Mouse (Mus musculus): ENCODE results near the gene Ppp4c.

The Ppp4c gene

DNA sequence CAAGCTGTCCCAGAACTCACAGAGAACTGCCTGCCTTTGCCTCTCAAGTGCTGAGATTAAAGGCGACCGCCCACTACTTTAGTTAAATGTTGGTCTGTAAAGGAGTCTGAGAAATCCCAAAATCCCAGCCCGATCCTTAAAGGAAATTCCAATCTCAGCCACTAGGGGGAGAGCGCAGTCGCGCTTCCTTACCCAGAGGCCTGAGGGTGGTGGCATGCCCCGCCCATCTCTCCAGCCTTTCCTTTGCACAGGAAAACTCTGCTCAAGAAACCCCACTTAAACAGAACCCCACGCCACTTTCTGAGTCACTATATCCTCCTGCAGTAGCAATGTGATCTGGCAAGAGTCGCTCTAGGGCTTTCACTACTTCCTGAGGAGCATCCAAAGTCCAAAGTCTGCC lies 37.4 kb downstream of the Ppp4c start:
- peak; percentile 95 for DNase-seq (ENCODE audit: low spot score)

DNA sequence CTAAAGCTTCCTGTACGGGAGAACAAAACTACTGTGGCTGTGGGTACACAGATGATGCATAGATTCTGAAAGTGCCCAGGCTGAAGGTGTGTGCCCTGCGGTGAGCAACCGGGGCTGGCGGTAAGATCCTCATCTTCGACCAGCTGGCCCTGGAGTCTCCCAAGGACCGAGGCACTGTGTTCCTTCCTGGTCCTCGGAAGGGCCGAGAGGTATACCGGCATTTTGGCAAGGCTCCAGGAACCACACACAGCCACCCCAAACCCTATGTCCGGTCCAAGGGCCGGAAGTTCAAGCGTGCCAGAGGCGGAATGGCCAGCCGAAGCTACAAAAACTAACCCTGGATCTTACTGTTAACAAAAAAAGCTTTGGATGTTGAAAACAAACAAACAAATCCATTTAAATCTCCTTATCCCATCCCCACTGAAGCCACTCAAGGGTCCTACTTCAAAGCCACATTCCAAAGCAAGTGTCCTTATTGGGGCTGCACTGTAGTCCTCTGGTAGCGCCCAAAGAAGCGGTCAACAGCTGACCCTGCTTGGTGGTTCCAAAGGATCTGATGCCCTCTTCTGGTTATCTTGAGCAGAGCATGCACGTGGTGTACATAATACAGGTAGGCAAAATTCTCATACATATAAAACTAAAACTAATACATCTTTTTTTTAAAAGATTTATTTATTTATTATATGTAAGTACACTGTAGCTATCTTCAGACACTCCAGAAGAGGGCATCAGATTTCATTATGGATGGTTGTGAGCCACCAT lies 42.5 kb downstream of the Ppp4c start:
- DNase-seq (ENCODE audit: low spot score) = no peak

- DNase-seq (ENCODE audit: low spot score) = no peak
These were observed 43.5 kb downstream of the Ppp4c start for GRCm38 (mm10) chr7:126748824-126749223.

DNA sequence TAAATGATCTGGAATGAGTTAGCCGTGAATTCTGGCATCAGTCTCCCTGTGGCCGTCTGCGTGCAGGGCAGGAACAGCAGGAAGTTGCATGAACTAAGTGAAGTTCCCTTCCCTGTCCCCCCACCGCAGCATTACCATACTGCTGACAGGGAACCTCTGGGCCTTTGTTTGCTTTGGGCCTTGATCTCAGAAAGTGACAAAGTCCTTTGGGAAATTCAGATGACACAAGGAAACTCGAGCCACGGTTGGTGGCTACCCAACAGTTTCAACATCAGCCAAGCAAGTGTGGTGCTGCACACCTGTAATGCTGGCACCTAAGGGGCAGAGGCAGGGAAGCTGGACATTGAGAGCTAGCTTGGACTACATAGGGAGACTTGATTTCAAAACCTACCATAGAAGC lies 45.5 kb downstream of the Ppp4c start:
- DNase-seq (ENCODE audit: low spot score) = no peak

- no peak for DNase-seq (ENCODE audit: low spot score)
These were observed 46.2 kb downstream of the Ppp4c start for GRCm38 (mm10) chr7:126746066-126746465.

- no peak for DNase-seq (ENCODE audit: low spot score)
These were observed 50.3 kb downstream of the Ppp4c start for GRCm38 (mm10) chr7:126741964-126742482.

GRCm38 (mm10) chr7:126741452-126741851 lies 50.8 kb downstream of the Ppp4c start:
- no peak for DNase-seq (ENCODE audit: low spot score)

- no peak for DNase-seq (ENCODE audit: low spot score)
These were observed 51.3 kb downstream of the Ppp4c start for GRCm38 (mm10) chr7:126740977-126741376.

DNA sequence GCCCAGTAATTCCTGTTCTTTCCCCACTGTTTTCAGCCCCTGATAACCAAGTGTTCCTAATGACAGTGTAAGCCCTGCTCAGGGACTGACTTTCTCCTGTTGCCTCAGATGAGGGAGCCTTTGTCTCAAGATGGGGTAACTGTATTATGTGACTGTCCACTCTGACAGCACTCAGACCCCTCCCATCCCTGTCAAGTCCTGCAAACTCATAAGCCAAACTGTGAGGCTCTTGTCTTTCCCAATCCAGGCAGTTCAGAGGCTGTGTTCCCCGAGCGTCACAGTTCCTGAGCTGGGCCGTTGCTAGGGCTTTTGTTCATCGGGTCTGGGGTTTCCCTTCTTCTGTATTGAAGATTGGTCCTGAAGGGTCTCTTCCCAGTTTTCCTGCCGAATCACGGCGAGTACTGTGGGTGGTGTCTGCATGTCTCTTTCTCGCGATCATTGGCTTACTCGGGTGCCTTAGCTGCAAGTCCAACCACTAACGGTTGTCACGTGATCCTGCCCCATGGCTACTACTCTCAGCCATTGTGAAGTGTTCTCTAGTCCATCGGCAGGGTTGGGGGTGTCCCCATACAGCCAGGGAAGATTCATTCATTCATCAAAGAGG lies 52.1 kb downstream of the Ppp4c start:
- no peak for DNase-seq (ENCODE audit: low spot score)

DNA sequence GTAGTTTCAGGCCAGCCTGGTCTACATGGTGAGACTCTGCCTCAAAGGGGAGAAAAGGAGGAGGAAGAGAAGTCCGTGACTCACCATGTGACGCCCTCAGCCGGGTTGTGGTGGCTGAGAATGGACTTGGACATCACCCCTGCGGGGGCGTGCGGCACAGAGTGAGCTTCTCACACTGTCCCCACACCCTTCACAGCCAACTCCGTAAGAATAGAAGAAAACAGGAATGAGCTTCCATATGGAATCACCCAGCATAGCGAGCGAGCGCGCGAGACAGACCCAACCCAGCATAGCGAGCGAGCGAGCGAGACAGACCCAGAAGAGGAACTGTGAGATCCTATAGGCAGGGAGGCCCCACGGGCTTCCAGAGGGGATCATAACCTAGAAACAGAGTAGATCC lies 52.7 kb downstream of the Ppp4c start:
- DNase-seq (ENCODE audit: low spot score) = no peak

DNA sequence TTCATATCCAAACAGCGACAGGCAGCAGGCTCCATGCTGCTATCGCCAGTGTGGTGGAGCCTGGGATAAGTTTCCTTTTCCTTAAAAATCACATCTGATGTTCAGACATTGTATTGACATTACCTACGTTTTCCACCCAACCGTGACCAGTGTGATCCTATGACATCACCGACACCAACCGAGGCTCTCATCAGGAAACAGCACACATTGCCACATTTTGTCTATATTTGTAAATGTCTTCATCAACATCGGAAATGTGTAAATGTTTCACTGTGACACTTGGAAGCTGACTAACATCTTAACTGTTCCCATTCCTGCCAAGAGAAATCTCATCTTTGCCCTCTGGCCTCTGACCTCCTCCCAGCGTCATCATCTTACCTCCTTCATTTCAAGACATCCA lies 56.2 kb downstream of the Ppp4c start:
- DNase-seq (ENCODE audit: low spot score) = no peak
